Mouse (Mus musculus) liver, adult (tissue): Measurements from ENCODE around the gene Grik1.

Experiments
- GATA4 ChIP-seq: IDR thresholded peaks from 2 replicates; pipeline ENCODE4 v1.6.1; 2014; ENCODE audit warnings: mild to moderate bottlenecking, low read length; ENCODE audit not compliant: insufficient replicate concordance

The Grik1 gene

DNA sequence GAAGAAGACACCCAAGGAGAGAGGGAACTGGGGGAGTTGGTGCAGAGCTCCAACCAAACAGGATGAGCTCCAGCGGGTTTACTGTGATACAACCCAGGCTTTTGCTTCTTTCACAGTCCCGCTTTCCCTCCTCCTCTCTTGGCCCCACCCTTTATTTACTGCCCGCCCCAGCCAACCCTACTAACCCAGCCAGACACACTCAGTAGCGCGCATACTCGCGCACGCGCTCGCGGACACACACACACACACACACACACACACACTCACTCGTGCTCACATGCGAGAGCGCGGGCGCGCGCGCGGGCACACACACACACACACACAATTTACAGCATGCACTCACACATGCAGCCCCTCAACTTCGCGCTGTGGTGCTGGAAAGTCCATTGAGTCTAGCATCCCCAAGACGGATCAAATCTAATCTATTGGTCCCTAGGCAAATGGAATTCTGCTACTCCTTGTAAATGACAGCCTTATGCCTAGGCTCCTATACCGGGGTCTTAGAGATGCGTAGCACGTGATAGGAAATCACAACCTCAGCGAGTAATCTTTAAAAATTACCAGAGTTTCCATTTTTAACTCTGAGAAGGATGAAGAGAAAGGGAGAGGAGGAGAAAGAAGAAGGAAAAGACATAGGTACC, at the start of gene Grik1:
Gene Grik1, minus strand, starts transcription at position 134 of the 641 bp plus-strand sequence.
- TF ChIP-seq GATA4 = no peak

DNA sequence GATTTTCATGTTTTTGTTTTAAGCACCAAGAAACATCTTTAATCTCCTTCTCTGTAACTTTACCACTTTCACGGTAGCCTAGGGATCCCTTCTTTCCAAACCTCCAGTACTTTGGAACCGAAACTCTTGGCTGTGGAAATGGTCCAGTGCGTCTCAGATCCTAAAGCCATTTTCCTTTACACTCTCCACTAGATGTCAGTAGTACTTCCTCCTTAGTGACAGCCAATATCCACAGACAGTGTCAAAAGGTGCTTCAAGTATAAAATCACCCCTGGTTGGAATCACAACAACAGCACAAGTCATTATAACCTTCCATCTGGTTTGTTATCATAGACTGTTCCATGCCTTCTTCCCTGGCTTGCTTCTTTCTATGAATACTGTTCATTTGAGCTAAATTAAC, 4.1 kb upstream of the Grik1 start:
- no peak for TF ChIP-seq GATA4

DNA sequence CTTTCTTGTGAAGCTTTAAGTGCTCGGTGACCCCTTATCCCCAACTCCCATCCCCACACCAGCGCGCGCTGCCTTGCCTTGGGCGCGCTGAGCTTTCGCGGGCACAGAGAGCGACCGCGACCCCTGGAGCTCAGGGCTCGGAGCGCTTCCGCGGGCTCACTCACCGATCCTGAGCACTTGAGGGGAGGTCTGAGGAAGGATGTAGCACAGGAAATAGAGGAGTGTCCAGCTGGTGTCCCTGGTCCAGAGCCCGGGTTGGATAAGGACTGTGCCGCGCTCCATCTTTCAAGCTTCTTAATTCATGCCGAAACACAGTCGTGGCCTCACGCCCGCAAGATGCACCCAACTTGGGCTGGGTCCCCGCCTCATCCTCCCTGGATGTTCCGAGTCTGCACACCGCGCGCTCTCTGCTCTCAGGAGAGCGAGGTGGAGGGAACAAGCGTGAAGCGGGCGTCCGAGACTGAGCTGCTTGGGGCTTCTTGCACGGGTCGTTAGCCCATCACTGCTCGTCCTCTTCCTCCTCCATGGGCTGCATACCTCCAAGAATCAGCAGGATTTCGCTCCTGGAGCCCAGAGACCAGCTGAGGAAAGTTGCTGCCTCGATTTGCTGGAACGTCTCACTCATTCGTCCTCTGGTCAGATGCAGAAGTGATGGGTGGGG, 514 bp downstream of the Grik1 start:
- TF ChIP-seq GATA4 = no peak

DNA sequence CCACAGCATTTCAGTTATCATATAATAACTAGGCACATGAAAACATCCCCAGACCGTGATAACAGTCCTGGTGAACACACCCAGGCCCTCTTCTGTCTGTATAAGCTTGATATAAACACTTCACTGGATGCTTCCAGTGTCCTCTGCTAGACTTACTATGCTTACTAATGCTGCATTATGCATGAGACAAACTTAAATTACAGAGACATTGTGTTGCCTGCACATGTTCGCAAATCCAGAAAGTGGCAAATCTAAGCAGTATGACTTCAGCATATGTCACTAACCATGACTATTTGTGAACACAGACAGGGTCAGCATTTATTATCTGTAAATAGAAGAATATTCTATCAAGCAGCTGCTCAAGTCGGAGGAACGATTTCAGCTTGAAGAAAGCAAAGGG, 31.7 kb downstream of the Grik1 start:
- no peak for TF ChIP-seq GATA4

DNA sequence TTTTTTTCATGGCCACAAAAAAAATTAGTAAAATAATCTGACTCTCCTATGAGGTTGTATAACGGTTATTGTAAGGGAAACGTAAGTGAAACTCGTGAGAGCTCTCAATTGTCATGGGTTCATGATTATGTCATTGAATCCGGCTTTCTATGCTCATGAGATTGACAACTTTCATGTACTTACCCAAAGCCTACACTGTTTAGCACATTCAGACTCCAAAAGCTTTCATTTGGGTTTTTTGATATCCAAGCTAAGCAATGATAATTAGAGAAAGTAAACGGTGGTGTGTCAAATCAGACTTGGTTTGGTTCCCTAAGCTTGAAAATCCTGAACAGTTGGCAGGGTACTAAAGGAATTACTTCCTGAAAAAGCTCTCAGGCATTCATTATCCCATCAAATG, 33.0 kb downstream of the Grik1 start:
- TF ChIP-seq GATA4 = no peak

DNA sequence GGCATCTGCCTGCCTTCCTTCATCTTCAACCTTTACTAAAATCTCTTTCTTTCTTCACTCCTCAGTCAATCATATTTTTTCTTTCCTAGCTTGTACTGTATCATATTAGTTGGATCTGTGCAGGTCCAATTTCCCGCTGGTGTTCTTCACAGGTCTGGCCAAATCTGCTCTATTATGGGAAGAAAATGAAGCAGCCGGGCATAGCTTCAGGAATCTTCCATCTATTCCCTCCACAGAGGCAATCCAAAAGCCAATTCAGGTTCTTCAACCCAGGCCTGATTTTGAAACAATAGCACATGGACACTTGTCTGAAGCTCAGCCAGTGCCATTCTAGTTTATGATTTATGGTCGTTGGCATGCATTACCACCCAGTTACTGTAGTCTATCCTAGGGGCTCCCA, 34.0 kb downstream of the Grik1 start:
- TF ChIP-seq GATA4 = no peak

DNA sequence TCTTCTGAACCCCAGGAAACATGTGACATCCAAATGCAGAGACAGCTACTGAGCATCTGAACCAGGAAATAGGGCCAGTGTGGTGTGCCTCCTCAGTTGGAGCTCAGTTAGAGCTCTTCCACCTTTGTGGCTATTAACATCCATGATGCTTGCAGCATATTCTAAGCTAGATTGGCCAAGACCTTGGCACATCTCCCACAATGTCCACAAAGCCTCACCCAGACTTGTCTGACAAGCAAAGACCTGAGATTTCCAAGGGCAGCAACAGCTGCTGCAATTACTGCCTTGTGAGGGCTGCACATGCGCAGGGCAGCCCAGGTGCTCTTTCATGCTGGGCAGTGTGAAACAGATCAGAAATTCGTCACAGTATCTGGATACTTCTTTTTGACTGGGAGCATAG, 37.4 kb downstream of the Grik1 start:
- TF ChIP-seq GATA4 = no peak

DNA sequence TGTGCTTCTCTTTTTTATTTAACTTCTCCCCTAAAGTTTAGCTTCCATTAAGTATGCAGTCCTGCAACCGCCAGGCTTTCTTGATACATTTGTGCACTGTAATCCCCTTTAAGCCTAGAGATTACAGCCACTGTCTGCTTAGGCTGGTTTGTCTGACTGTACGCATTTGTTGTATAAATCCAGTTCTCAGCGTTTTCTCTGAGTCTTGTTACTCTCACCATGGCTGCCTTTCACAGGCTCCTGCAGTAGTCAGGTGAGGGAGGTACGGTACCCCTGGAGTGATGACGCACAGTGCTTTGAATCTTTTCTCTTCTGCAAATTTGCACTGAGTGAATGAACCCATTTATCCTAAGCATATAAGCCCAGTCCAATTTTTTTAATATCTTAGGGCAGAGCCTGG, 39.0 kb downstream of the Grik1 start:
- TF ChIP-seq GATA4 = no peak

DNA sequence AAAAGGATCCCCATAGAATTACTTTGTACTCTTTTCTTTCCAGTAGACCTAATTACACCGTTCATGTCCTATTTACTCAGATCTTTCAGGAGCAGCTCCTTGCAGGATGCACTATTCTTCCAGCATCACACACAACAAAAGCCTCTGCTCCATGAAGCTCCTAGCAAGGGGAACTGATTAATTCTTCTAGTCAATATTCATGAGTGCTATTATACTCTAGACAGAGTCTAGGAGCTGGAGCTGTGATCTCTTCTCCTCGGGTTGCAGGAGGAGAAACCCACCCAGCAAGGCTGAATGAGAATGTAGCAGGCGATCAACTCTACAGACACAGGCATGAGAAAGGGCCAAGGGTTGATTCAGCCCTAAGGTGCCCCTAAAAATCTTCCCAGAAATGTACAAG, 40.2 kb downstream of the Grik1 start:
- TF ChIP-seq GATA4 = no peak

DNA sequence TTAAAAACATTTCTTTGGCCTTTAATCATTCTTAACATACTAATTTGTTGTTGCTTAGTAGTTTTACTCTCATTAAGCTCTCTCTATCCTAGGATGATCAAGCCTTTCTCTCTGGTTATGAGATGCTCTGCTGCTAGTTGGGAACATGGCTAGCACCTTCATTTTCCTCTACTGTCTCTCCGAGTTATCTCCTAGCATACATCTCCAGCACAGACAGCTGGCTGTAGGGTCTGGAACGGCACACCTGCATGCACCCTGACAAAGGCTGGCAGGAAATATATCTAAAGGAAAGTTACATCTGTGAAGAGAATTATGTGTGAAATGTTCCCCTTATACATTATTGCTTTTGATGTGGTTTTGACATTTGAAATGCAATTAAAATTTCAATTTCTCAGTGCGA, 42.5 kb downstream of the Grik1 start:
- TF ChIP-seq GATA4 = no peak

DNA sequence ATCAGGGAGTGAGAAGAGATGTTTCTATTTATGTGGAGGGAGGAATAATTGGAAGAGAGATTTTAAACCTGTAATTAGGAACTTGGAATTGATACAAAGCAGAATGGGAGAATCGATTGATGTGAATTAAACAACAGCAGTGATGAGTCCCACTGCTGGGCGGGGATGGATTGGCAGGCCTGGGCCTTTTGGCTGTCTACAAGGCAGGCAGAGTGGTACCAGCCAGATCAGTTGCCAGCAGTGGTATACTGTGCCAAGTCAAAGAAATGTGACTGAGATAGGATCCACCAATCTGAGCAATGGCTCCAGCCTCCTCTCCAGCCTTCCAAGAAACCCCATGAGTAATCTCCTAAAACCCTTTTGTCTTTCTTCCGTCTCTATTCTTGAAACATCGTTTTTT, 45.4 kb downstream of the Grik1 start:
- no peak for TF ChIP-seq GATA4

DNA sequence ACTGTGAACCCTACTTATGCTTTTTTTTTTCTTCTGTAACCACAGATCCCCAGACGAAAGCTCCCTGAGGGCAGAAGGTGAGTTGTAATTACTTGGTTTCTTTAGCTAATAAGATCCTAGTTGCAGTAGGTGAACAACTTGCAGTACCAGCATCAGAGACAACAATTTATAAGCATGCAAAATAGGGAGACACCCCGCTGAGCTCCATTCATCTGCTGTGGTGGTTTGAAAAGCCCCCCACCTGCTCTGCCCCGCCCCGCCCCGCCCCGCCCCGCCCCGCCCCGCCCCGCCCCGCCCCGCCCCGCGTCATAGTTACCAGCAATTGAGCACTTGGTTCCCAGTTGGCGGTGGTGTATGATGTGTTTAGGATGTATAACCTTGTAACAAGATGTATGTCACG, 64.4 kb downstream of the Grik1 start:
- TF ChIP-seq GATA4 = no peak

DNA sequence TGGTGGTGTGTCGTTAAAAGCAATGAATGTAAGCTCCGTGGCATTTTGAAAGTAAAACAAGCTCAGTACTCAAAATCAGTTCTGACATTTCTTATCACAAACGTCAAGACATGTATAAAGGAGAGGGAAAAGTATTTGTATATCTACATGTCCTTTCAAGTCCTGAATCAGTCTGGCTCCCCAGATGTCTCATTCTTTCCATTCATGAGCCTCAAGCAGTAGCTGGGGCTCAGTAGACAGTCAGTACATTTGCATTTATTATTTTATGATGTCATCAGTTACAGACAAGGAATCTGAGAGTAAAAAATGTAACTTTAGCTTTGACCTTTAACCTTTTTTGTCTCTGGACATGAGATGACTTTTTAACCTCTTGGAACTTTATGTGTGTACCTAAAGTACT, 68.1 kb downstream of the Grik1 start:
- no peak for TF ChIP-seq GATA4

DNA sequence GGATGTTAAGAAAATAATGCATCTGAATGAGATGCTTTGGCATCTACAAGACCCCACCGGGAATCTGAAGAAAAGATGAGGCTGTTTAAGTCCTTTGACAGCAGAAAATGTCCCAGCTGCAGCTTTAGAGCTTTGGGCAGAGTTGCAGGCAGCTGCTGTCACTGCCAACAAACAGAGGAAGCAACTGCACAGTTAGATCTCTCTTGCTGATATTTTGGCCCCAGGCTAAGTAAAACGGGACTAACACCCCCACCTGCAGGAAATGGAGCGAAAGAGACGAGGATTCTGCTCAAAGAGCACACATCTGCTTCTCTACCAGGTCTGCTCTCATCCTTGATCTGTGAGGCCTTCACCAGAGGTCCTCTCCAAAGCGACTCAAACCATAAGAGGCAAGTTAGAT, 77.5 kb downstream of the Grik1 start:
- no peak for TF ChIP-seq GATA4

DNA sequence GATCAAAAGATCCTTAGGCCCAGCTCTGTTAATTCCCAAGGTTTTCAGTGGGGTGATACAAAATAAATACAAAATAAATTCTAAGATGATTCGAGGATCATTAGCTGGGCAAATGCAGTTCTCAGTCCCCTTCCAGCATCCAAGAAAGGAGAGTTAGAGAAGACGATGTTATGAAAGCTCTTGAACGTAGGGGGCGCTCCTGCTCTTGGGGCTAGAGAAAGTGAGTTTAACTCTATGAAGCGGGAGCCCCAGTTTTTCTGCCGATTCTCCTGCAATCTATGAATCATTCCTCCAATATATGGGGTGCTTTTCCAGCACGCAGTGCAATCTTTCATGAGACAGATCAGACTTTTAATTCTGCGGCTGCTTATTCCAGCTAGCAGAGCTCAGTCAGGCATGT, 78.2 kb downstream of the Grik1 start:
- no peak for TF ChIP-seq GATA4

DNA sequence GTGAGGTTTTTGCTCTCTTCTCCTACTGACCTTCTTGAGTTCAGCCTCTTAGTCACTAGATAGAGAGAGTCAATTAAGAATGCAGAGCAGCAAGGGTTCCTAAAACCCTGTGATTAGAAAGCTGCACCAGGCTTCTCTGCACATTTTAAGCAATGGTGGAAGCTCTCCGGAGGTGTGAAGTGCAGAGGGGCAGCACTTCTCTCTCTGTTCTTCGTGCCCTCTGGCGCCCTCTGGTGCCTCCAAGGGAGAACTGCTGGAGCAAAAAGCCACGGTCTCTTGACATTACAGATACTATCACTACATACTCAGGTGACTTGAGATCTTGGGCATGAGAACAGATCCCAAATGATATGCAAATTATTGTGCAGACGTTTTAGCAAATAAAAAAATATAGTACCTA, 85.7 kb downstream of the Grik1 start:
- no peak for TF ChIP-seq GATA4

DNA sequence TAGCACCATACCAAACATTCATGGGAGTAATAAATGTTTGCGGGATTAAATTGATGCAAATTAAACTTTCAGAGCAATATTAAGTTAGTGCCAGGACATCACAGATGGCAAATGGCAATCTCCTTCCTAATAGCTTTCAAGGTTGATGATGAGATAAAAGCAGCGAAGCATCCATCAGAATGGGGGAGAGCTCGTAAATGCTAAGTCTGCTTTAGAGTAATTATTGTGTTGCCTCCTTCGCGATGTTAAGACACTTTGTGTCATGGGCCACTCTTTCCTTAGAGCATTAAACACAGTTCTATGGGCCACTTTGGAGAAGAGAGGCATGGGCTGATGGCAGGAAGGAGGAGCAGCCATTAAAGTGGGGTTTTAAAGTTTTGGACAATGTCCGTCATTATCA, 86.1 kb downstream of the Grik1 start:
- TF ChIP-seq GATA4 = no peak
